Mouse (Mus musculus) CH12.LX (cell line): ENCODE results near the gene Cers5. TPM values are rescaled to one million over a fixed set of nuclear protein-coding genes. Genes with fewer than 3 reads are reported as not detected.

Experiments used
- DNase-seq: peaks from one replicate; pipeline ENCODE4 v3.0.0-alpha.2; 2013; ENCODE audit errors: extremely low read depth
- H3K27ac ChIP-seq: 2 replicates; pipeline ENCODE4 v1.5.1; 2012; ENCODE audit warnings: low read depth, mild to moderate bottlenecking, control low read depth, moderate library complexity; ENCODE audit not compliant: insufficient read depth
- H3K27me3 ChIP-seq: replicated peaks from 2 replicates; pipeline ENCODE3; 2012; ENCODE audit warnings: inconsistent platforms
- H3K36me3 ChIP-seq, 2 experiments: replicated peaks in 1 of 2; 2 replicates each; pipeline versions ENCODE3 to v1.6.1; 2012; ENCODE audit warnings: inconsistent platforms in 1 of 2, low read length in 1 of 2, mild to moderate bottlenecking in 1 of 2, mixed read lengths in 1 of 2, moderate library complexity in 1 of 2; ENCODE audit not compliant: control insufficient read depth in 1 of 2, insufficient read depth in 1 of 2
- H3K4me1 ChIP-seq, 2 experiments: 2 replicates each; pipeline ENCODE4 v1.6.1; 2012; ENCODE audit warnings: inconsistent platforms in 1 of 2, moderate library complexity in 1 of 2; ENCODE audit not compliant: insufficient read depth in 2 of 2, control insufficient read depth in 1 of 2
- H3K4me2 ChIP-seq: 2 replicates; pipeline ENCODE4 v1.6.1; 2012; ENCODE audit warnings: low read depth, mild to moderate bottlenecking, control low read depth; ENCODE audit not compliant: poor library complexity, insufficient read depth, severe bottlenecking
- H3K4me3 ChIP-seq, 3 experiments: fragments of 150-350 bp in 1 of 3; sonication (generic) in 1 of 3; replicated peaks in 1 of 3; 2 replicates each; pipeline versions ENCODE3 to v1.5.1; 2011 to 2012; ENCODE audit warnings: low read depth in 2 of 3, low read length in 2 of 3, mild to moderate bottlenecking in 2 of 3, moderate library complexity in 2 of 3, control low read depth in 1 of 3, improper control_type of control experiment in 1 of 3, inconsistent platforms in 1 of 3, mixed read lengths in 1 of 3; ENCODE audit not compliant: poor library complexity in 1 of 3
- H3K79me2 ChIP-seq: replicated peaks from 2 replicates; pipeline ENCODE4 v1.6.1; 2012; ENCODE audit warnings: mild to moderate bottlenecking, moderate library complexity; ENCODE audit not compliant: control insufficient read depth, poor library complexity, insufficient read depth, severe bottlenecking; ENCODE audit errors: extremely low read depth
- H3K9ac ChIP-seq: 2 replicates; pipeline ENCODE4 v1.6.1; 2012; ENCODE audit warnings: low read depth, mild to moderate bottlenecking, control low read depth, moderate library complexity; ENCODE audit not compliant: insufficient read depth
- H3K9me3 ChIP-seq: replicated peaks from 2 replicates; pipeline ENCODE3; 2012; ENCODE audit warnings: low read length, inconsistent platforms, mixed read lengths
- HCFC1 ChIP-seq: IDR thresholded peaks from 2 replicates; pipeline ENCODE4 v1.6.1; 2012; ENCODE audit warnings: low read depth, mild to moderate bottlenecking, inconsistent platforms, low read length, improper control_type of control experiment
- IRF4 ChIP-seq: IDR thresholded peaks from 2 replicates; pipeline ENCODE4 v1.6.1; 2014; ENCODE audit warnings: low read depth, mild to moderate bottlenecking, inconsistent platforms, low read length, improper control_type of control experiment
- JUN ChIP-seq: IDR thresholded peaks from 2 replicates; pipeline ENCODE4 v1.6.1; 2011; ENCODE audit warnings: low read depth, mild to moderate bottlenecking, low read length, improper control_type of control experiment, moderate library complexity; ENCODE audit not compliant: insufficient read depth
- JUND ChIP-seq: conservative IDR thresholded peaks from 2 replicates; pipeline ENCODE4 v1.6.1; 2011; ENCODE audit warnings: low read depth, low read length, improper control_type of control experiment
- KAT2A ChIP-seq: IDR thresholded peaks from 2 replicates; pipeline ENCODE4 v1.6.1; 2012; ENCODE audit warnings: low read length, improper control_type of control experiment, inconsistent platforms; ENCODE audit not compliant: insufficient replicate concordance
- MYC ChIP-seq: IDR thresholded peaks from 2 replicates; pipeline ENCODE4 v1.6.1; 2011; ENCODE audit warnings: low read depth, mild to moderate bottlenecking, improper control_type of control experiment, low read length
- NRF1 ChIP-seq: IDR thresholded peaks from 2 replicates; pipeline ENCODE4 v1.6.1; 2014; ENCODE audit warnings: low read depth, mild to moderate bottlenecking, inconsistent platforms, low read length, improper control_type of control experiment, moderate library complexity
- PAX5 ChIP-seq: IDR thresholded peaks from 2 replicates; pipeline ENCODE4 v1.6.1; 2012; ENCODE audit warnings: low read length, inconsistent platforms, mixed read lengths
- POLR2A ChIP-seq: IDR thresholded peaks from 2 replicates; pipeline ENCODE4 v1.6.1; 2011; ENCODE audit warnings: low read depth, mild to moderate bottlenecking, improper control_type of control experiment, low read length
- POLR2AphosphoS2 ChIP-seq: IDR thresholded peaks from 2 replicates; pipeline ENCODE4 v1.6.1; 2011; ENCODE audit warnings: low read depth, low read length, improper control_type of control experiment
- RAD21 ChIP-seq: IDR thresholded peaks from 2 replicates; pipeline ENCODE4 v1.6.1; 2011; ENCODE audit warnings: low read depth, mild to moderate bottlenecking, low read length, improper control_type of control experiment, moderate library complexity
- USF1 ChIP-seq: IDR thresholded peaks from 2 replicates; pipeline ENCODE4 v1.6.1; 2014; ENCODE audit warnings: low read depth, mild to moderate bottlenecking, inconsistent platforms, low read length, improper control_type of control experiment
- ZC3H11A ChIP-seq: IDR thresholded peaks from 2 replicates; pipeline ENCODE4 v1.6.1; 2012; ENCODE audit warnings: low read depth, mild to moderate bottlenecking, inconsistent platforms, low read length, improper control_type of control experiment
- dilution Hi-C: fragments of 300-500 bp; cut with MboI; formaldehyde crosslinking; loops from 2 replicates; pipeline ENCODE4 v1.14.3; 2020; ENCODE audit warnings: low sequenced_read_pairs; ENCODE audit not compliant: extremely low pct_unique_long_range_greater_than_20kb, extremely low pct_ligation_motif_present
- in situ Hi-C: fragments of 300-500 bp; cut with MboI; formaldehyde crosslinking; loops from 3 replicates; pipeline ENCODE4 v1.14.3; 2019; ENCODE audit warnings: low sequenced_read_pairs, low pct_ligation_motif_present, low pct_unique_long_range_greater_than_20kb, mixed read lengths
- polyA plus RNA-seq: library from polyadenylated mRNA; unstranded; fragments of >175 nt; gene quantifications from 2 replicates; pipeline ENCODE4 v1.2.1, GENCODE M21; 2012; ENCODE audit warnings: low read depth; ENCODE audit not compliant: insufficient read length
- total RNA-seq, 2 experiments: library from RNA; depleted of rRNA; stranded (reverse); fragments of 300-350 nt in 1 of 2; fragments of >200 nt in 1 of 2; gene quantifications; 2 replicates each; pipeline ENCODE4 v1.2.3; 2012 to 2014

Cers5 gene
- total and polyA plus RNA-seq, 3 experiments: 45.0 to 149 (median 94.3) TPM

- Histone ChIP-seq H3K9me3 (peaks cover 2% of the 10 kb centered on the region), H3K4me2 (no peak overlapping the region), H3K79me2 (peaks cover 11% of the 10 kb centered on the region; the same call in 1 of the 2 replicates), H3K36me3 (peaks cover 11 to 54% of the 10 kb centered on the region in 2 experiments), H3K27ac (no peak overlapping the region), H3K4me1 (peaks cover 4 to 21% of the 10 kb centered on the region in 2 experiments; a peak in 2 of 4 replicates), H3K27me3 (no peaks in the 10 kb centered on the region), H3K9ac (no peak overlapping the region), H3K4me3 (no peak overlapping the region)
- TF ChIP-seq USF1 (no peak), JUN (no peak), PAX5 (no peak), RAD21 (no peak), JUND (no peak), POLR2A (no peak), KAT2A (no peak), MYC (no peak), POLR2AphosphoS2 (no peak), HCFC1 (no peak), ZC3H11A (no peak)
- DNase-seq: no peak
- dilution Hi-C loops: no loop called here
- in situ Hi-C loops: no loop called here
These were observed 49.0 kb downstream of the Cers5 start for GRCm38 (mm10) chr15:99723515-99724291.

GRCm38 (mm10) chr15:99723120-99723514, 49.6 kb downstream of the Cers5 start:
- Histone ChIP-seq H3K27ac (no peak overlapping the region), H3K4me1 (peaks cover 4 to 21% of the 10 kb centered on the region in 2 experiments; a peak in 2 of 4 replicates), H3K9me3 (no peaks in the 10 kb centered on the region), H3K4me3 (no peak overlapping the region), H3K79me2 (peaks cover 11% of the 10 kb centered on the region; the same call in 1 of the 2 replicates), H3K27me3 (no peaks in the 10 kb centered on the region), H3K36me3 (peaks cover 7 to 54% of the 10 kb centered on the region in 2 experiments), H3K9ac (no peak overlapping the region), H3K4me2 (no peak overlapping the region)
- in situ Hi-C loops: no loop called here
- no peak for DNase-seq
- dilution Hi-C loops: no loop called here
- TF ChIP-seq NRF1: no peak
- no peak for TF ChIP-seq IRF4
